Mouse (Mus musculus): ENCODE data around the gene Stk26. TPM values are rescaled to one million over a fixed set of nuclear protein-coding genes. Genes with fewer than 3 reads are reported as not detected.
A peak's percentile ranks its signal among the peaks of the same experiment; 100 is the strongest.

Gene Stk26
- 2.4 and 3.1 TPM in 2 replicates for polyA plus RNA-seq (2015; fragmentation: Nextera tagmentation; extraction: Ambion mirVana)

DNA sequence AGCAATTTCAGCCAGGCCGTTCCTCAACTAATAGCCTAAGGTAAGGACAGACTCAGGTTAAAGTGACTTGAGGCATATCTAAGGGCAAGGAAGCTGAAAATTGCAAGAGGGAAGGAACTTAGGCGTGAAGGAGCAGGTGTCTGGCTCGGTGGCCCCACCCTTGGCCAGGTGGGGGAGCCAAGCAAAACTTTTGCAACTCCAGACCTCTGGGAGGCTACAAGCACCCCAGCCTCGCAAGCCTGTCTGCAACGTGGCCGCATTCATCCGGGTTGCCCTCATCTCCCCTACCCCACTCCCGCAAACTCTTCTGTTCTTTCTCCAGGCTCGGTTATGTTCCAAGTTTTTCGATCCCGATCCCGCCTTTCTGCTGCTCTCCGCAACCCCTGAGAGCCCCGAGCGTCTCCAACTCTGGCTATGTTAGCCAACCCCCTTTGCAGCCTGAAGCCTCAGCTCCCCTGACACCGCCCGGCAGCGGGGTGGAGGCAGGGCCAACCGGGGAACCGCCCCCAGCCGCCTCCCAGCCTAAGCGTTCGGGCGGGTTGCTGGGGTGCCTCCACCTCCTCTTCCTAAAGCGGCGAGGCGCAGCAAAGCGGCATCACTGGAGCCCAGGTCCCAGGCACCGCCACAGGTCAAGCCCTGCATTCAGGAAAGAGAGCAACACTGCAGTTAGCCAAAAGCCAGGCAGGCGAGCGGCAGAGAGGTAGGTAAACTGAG, at the start of gene Stk26:
Stk26 (plus strand) TSS at position 201 of the 714 bp plus-strand sequence.
- Histone ChIP-seq H3K27ac (ENCODE audit: low read length) (no peak within 1 kb of the TSS), H3K4me3 (ENCODE audit: low read depth, low read length) (peak within 1 kb of the TSS; percentile 43), H3K9ac (replicated peaks; ENCODE audit: low read depth) (no peak within 1 kb of the TSS), H3K4me1 (ENCODE audit: insufficient read depth, low read depth, low read length) (no peaks in the 10 kb centered on the region), H3K27me3 (replicated peaks; ENCODE audit: insufficient read depth, low read length) (no peaks in the 10 kb centered on the region), H3K4me2 (replicated peaks; ENCODE audit: low read depth, low read length) (peak within 1 kb of the TSS; percentile 71), H3K9me3 (ENCODE audit: low read length) (no peaks in the 10 kb centered on the region), H3K36me3 (ENCODE audit: insufficient read depth, low read length) (no peaks in the 10 kb centered on the region)
- ATAC-seq = peak; percentile 95
- peak; percentile 67 for DNase-seq (ENCODE audit: low spot score)
- TF ChIP-seq EP300 (IDR thresholded peaks at IDR 0.05) = no peak
- no peak for TF ChIP-seq CTCF (IDR thresholded peaks at IDR 0.05)
- WGBS = 17% methylated on average over 27 of the region's 31 CpGs

DNA sequence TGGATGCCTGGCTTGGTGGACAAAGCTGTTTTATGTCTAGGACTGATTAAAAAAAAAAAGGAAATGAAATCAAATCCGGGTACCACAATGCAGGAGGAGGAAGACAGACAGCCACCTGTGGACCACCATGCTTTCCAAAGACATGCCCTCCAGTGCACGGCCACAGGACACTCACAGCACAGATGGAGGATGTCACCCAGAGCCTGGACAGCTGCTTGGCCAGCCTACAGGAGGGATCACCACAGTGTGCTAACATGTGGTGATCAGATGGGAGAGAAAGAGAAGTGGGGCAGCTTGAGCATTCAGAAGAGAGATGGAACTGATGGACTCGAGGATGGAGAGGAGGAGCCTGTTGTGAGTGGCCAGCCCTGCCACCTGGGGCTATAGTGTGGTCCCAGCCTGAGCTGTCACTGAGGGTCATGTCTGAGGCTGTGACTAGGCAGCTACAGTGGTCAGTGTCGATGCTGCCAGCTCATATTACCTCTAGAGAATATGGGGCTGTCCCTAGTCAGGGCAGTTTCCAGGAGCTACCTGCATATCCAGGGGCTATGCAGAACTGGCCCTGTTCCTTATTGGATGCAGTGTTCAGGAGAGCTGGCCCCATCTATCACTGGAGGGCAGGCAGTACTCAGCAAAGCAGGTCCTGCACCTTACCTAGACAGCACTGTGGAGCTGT, 47.7 kb upstream of the Stk26 start:
- Histone ChIP-seq H3K4me1 (ENCODE audit: insufficient read depth, low read depth, low read length) (no peaks in the 10 kb centered on the region), H3K4me3 (ENCODE audit: low read depth, low read length) (no peak overlapping the region), H3K9ac (replicated peaks; ENCODE audit: low read depth) (no peak overlapping the region), H3K27ac (ENCODE audit: low read length) (no peak overlapping the region), H3K4me2 (replicated peaks; ENCODE audit: low read depth, low read length) (no peak overlapping the region), H3K27me3 (replicated peaks; ENCODE audit: insufficient read depth, low read length) (no peaks in the 10 kb centered on the region), H3K36me3 (ENCODE audit: insufficient read depth, low read length) (no peaks in the 10 kb centered on the region), H3K9me3 (ENCODE audit: low read length) (no peaks in the 10 kb centered on the region)
- TF ChIP-seq EP300 (IDR thresholded peaks at IDR 0.05) (no peak), CTCF (IDR thresholded peaks at IDR 0.05) (no peak)
- ATAC-seq = no peak
- DNase-seq (ENCODE audit: low spot score) = no peak
- 34% methylated on average over 4 of the region's 4 CpGs for WGBS

DNA sequence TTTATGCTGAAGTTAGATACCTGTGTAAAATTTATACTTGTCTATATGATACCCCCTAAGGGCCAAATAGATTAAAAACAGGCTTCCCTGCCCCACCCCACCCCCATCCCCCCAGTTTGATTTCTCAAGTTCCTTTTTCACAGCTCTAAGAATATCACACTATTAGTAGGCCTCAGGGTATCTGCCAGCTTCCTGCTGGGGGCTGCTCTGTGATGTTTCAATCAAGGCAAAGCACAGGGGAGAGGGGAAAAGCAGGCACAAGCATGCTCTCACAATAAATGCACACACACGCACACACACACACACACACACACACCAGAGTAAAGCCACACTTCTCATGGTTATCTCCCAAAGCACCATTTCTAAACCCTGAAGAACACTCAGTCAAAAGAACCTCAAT, 43.0 kb upstream of the Stk26 start:
- TF ChIP-seq EP300 (IDR thresholded peaks at IDR 0.05) = no peak
- no peak for TF ChIP-seq CTCF (IDR thresholded peaks at IDR 0.05)
- no peak overlapping the region for H3K4me2 ChIP-seq (replicated peaks; ENCODE audit: low read depth, low read length)
- no peak overlapping the region for H3K27ac ChIP-seq (ENCODE audit: low read length)
- H3K9ac ChIP-seq (replicated peaks; ENCODE audit: low read depth) = no peak overlapping the region
- no peaks in the 10 kb centered on the region for H3K4me1 ChIP-seq (ENCODE audit: insufficient read depth, low read depth, low read length)
- no peaks in the 10 kb centered on the region for H3K36me3 ChIP-seq (ENCODE audit: insufficient read depth, low read length)
- H3K9me3 ChIP-seq (ENCODE audit: low read length) = no peaks in the 10 kb centered on the region
- H3K4me3 ChIP-seq (ENCODE audit: low read depth, low read length) = no peak overlapping the region
- no peaks in the 10 kb centered on the region for H3K27me3 ChIP-seq (replicated peaks; ENCODE audit: insufficient read depth, low read length)
- DNase-seq (ENCODE audit: low spot score) (no peak), ATAC-seq (no peak)
- WGBS = 43% methylated on average over 1 of the region's 1 CpGs

DNA sequence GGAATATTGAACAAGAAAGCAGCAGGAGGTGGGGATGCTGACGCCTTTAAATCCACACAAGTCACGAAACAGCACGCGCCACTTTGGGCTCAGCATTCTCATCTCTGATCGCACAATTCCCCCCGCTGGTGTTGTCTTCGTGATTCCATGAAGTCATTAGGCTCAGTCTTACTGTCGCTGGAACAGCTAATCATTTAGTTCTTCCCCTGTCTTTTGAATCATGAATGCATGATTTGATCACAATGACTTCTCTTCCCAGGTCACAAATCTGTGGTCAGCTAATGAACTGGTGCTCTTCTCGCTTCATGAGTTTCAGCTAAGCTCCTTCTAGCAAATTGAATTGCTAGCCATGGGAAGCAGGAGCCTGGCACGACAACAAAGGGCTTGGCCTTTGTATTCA, 42.3 kb upstream of the Stk26 start:
- Histone ChIP-seq H3K27me3 (replicated peaks; ENCODE audit: insufficient read depth, low read length) (no peaks in the 10 kb centered on the region), H3K9me3 (ENCODE audit: low read length) (no peaks in the 10 kb centered on the region), H3K27ac (ENCODE audit: low read length) (no peak overlapping the region), H3K36me3 (ENCODE audit: insufficient read depth, low read length) (no peaks in the 10 kb centered on the region), H3K4me3 (ENCODE audit: low read depth, low read length) (no peak overlapping the region), H3K4me1 (ENCODE audit: insufficient read depth, low read depth, low read length) (no peaks in the 10 kb centered on the region), H3K9ac (replicated peaks; ENCODE audit: low read depth) (no peak overlapping the region), H3K4me2 (replicated peaks; ENCODE audit: low read depth, low read length) (no peak overlapping the region)
- TF ChIP-seq CTCF (IDR thresholded peaks at IDR 0.05) (no peak), EP300 (IDR thresholded peaks at IDR 0.05) (no peak)
- ATAC-seq (no peak), DNase-seq (ENCODE audit: low spot score) (no peak)
- WGBS = 79% methylated on average over 10 of the region's 10 CpGs

DNA sequence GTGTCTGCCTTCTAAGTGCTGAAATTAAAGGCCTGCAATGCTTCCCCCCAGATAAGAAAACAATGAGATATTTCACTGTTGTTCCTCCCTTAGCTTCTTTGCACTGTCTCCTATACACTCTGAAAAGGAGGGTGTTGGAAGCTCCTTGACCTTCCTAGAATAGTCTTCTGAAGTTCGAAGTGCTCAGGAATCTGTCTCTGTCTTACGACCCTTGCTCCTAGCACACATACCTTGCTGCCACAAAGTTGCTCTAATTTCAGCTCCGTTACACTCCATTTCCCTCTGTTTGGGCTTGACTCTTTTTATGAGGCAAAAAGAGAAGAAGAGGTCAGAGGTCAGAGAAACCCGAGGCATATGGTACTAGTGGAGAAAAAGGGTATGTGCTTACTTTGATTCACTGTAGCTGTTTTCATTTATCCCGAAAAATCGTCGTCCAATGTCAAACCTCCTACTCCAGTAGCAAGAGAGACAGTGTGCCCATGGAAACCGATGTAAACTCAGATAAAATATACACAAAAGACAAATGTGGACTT, 41.1 kb upstream of the Stk26 start:
- Histone ChIP-seq H3K27me3 (replicated peaks; ENCODE audit: insufficient read depth, low read length) (no peaks in the 10 kb centered on the region), H3K36me3 (ENCODE audit: insufficient read depth, low read length) (no peaks in the 10 kb centered on the region), H3K27ac (ENCODE audit: low read length) (no peak overlapping the region), H3K9me3 (ENCODE audit: low read length) (no peaks in the 10 kb centered on the region), H3K4me2 (replicated peaks; ENCODE audit: low read depth, low read length) (no peak overlapping the region), H3K4me3 (ENCODE audit: low read depth, low read length) (no peak overlapping the region), H3K9ac (replicated peaks; ENCODE audit: low read depth) (no peak overlapping the region), H3K4me1 (ENCODE audit: insufficient read depth, low read depth, low read length) (no peaks in the 10 kb centered on the region)
- no peak for TF ChIP-seq EP300 (IDR thresholded peaks at IDR 0.05)
- TF ChIP-seq CTCF (IDR thresholded peaks at IDR 0.05) = no peak
- WGBS = 49% methylated on average over 8 of the region's 8 CpGs
- DNase-seq (ENCODE audit: low spot score) = no peak
- ATAC-seq = no peak

DNA sequence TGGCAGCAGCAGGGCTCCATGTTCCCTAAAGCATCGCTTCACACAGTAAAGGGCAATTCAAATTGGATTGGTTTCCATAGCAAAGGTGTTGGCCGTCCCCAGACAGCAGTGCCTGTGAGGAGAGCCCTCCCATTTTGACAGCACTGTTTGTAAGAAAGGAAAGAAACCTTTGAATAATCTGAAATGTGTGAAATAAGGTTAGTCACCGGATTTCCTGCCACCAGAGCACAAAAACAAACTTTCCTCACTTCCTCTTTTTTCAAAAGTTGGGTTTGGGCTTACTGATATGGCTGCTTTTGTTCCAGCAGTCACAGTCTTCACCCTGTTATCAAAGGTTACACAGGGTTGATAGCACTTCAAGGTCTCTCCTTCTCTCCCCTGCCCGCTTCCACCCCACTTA, 35.2 kb upstream of the Stk26 start:
- no peak overlapping the region for H3K27ac ChIP-seq (ENCODE audit: low read length)
- no peaks in the 10 kb centered on the region for H3K36me3 ChIP-seq (ENCODE audit: insufficient read depth, low read length)
- H3K9me3 ChIP-seq (ENCODE audit: low read length) = no peaks in the 10 kb centered on the region
- no peak overlapping the region for H3K4me2 ChIP-seq (replicated peaks; ENCODE audit: low read depth, low read length)
- ATAC-seq = no peak
- DNase-seq (ENCODE audit: low spot score) = no peak
- H3K4me1 ChIP-seq (ENCODE audit: insufficient read depth, low read depth, low read length) = no peaks in the 10 kb centered on the region
- no peak for TF ChIP-seq EP300 (IDR thresholded peaks at IDR 0.05)
- TF ChIP-seq CTCF (IDR thresholded peaks at IDR 0.05) = no peak
- no peak overlapping the region for H3K9ac ChIP-seq (replicated peaks; ENCODE audit: low read depth)
- H3K4me3 ChIP-seq (ENCODE audit: low read depth, low read length) = no peak overlapping the region
- 19% methylated on average over 4 of the region's 4 CpGs for WGBS
- H3K27me3 ChIP-seq (replicated peaks; ENCODE audit: insufficient read depth, low read length) = no peaks in the 10 kb centered on the region
